Mouse (Mus musculus) cerebellum, adult 2 months (tissue): ENCODE results near the gene Sec24d.

Experiments
- CTCF ChIP-seq: fragments of 200-500 bp; IDR thresholded peaks from 2 replicates; pipeline ENCODE4 v1.5.1; 2011; ENCODE audit warnings: low read depth, mild to moderate bottlenecking, control low read depth, low read length, moderate library complexity, borderline replicate concordance; ENCODE audit not compliant: insufficient read depth
- POLR2A ChIP-seq: fragments of 200-500 bp; IDR thresholded peaks from 2 replicates; pipeline ENCODE4 v1.6.1; 2011; ENCODE audit warnings: low read length, control low read depth, borderline replicate concordance; ENCODE audit not compliant: insufficient read depth

DNA sequence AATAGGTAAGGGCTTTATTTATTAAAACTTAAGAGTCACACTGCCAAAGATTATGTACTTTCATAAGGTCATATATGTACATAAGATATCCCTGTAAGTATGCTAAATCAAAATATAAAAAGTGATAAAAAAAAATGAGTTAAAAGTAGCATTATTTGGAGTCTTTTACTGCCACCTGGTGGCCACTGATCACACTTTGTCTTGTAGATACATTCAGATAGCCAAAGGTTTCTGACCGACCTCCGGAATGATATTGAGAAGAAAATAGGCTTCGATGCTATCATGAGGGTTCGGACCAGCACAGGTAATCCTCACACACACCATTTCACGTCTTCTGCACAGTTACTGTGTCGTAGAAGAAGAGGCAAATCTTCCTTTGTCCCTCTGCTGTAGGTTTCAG, 85.9 kb downstream of the Sec24d start:
- TF ChIP-seq POLR2A (no peak), CTCF (no peak)
